Mouse (Mus musculus) cerebellum, adult 9-10 months (tissue): ENCODE measurements around the gene Psmc6.

Experiments used
- DNase-seq: peaks from one replicate; pipeline ENCODE4 v3.0.0; 2022

The Psmc6 gene

DNA sequence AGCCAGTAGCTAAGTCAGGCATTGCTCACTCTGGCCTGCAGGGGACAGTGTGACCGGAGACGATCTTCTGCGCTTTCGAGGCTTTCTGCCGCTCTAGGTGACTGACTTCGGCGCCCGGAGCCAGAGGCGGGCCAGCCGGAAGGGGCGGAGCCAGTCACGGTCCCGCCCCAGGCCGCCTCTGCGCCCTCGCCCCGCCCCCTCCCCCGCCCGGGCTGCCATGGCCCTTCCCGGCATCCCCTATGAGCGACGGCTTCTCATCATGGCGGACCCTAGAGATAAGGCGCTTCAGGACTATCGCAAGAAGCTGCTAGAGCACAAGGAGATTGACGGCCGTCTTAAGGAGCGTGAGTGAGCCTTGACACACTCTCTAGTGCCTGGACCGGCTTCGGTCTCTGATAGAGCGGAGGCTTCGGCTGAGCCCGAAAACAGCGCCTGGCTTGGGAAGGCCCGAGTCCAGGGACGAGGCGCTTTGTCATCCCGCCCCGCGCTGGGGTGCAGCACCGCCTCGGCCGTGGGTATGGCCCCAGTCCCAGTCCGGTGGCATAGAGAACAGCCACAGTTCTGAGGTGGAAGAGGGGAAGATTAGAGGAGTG, at the start of gene Psmc6:
Psmc6 (plus strand) TSS at position 200 of the 593 bp plus-strand sequence.
- DNase-seq = peak; percentile 94

DNA sequence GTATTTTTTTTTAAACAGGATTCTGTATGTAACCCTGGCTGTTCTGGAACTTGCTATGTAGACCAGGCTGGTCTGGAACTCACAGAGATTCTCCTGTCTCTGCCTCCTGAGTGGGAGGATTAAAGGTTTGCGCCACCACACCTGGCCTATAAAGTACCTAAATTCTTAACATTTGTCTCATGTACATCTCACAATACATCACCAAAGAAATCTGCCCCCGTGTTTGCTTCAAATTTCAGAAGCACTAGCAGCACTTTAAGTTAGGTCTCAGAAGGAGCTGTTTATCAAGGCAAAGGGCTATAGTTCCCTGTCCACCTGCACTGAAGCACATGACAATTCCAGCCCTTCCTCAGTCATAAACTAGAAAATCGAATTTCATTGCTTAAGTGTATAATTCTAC, 47.5 kb upstream of the Psmc6 start:
- no peak for DNase-seq

GRCm38 (mm10) chr14:45291608-45292007, 38.0 kb upstream of the Psmc6 start:
- no peak for DNase-seq

DNA sequence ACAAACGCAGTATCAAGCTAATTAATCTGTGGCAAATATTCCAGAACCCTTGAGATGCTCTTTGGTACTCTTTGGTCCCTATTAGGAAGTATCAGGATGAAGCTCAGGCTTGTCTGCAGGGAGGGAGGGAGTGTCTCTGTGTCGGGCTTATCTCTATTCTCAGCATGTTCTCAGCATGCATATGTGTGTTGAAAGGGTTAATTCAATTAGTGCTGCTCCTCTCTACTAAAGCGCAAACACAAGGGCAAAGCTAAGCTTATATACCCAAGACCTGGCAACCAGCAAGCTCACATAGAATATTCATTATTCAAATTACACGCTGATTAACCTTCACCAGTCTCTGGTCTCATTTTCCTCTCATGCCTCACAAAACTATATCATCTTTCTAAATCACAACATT, 25.6 kb upstream of the Psmc6 start:
- no peak for DNase-seq

DNA sequence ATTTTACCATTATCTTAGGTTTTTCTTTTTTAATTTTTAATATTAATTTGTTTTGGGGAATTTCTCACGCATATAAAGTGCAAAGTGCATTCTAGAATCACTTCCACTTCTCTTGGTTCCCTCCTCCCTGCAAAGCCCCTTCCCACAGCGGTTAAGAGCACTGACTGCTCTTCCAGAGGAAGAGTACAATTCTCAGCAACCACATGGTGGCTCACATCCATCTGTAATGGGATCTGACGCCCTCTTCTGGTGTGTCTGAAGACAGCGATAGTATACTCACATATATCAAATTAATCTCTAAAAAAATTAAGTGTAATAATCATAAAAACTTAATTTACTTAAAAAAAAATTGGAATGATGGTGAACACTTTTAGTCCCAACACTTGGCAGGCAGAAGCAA, 25.2 kb upstream of the Psmc6 start:
- no peak for DNase-seq

GRCm38 (mm10) chr14:45305852-45306251, 23.7 kb upstream of the Psmc6 start:
- DNase-seq = no peak

DNA sequence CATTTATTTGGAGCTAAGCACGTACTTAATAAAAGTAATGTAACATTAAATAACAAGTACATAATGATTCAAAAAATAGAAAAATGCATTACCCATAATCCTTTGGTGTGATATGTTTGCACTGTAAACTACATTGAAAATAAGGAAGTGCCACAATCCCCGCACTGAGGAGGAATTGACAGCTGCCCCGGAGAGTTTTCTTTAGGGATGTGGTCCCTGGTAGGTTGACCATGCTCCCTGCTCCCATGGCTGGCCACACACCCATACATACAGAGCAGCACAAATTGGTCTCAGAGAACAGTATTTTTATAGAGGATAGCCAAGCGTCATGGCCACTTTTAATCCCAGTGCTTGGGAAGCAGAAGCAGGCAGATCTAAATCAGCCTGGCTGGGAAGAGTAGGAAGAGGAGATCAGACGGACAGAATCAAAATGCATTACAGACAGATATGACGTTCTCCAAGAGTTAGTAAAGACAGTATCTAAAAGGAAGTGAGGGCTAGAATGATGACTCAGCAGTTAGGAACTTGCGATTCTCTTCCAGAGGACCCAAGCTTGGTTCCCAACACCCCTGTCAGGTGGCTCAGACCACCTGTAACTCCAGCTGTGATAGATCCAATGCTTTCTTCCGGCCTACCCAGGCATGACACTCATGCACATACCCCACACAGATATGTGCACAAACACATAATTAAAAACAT, 21.8 kb upstream of the Psmc6 start:
- DNase-seq = no peak

GRCm38 (mm10) chr14:45309646-45310045, 19.9 kb upstream of the Psmc6 start:
- peak; percentile 38 for DNase-seq

- no peak for DNase-seq
Measured at GRCm38 (mm10) chr14:45310101-45310500, 19.5 kb upstream of the Psmc6 start.

DNA sequence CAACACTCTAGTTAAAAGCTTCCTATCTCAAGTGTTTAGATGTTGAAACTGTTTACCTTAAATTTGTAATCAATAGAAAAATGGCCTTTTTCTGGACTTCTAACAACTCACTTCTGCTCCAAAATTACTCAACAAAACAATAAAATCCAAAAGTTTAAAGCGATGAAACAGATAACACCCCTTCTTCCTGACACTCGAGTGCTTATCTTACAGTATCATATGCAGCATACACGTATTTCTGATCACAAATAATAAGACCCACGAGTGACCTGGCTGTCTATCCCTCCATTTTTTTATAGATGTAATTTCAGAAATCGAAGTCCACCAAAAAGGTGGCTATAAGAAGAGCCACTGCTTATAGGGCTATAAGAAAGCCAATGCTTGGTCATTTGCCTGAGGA, 12.7 kb upstream of the Psmc6 start:
- no peak for DNase-seq

DNA sequence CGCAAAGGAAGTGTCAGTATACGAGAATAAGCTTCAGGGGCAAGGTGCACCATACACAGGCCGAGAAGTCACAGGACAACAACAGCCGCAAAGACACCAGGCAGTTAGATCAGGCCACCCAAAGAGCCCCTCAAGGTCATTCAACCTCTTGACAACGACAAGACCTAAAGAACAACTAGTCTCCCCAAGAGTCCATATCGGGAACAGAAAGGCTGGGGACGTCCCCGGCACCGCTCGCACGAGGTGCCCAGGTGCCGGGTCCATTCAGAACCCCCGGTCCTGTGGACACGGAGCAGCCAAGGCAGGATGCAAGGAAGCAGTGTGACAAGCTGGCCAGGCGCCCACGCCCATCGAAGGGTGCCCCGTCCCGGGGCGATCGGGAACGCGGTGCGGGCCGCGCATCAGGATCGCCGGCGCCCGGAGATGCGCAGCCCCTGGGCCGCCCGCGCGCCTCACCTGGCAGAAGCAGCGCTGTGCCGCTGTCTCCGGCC, 11.6 kb upstream of the Psmc6 start:
- DNase-seq = peak; percentile 63

- peak; percentile 80 for DNase-seq
Measured at GRCm38 (mm10) chr14:45318426-45319236, 11.0 kb upstream of the Psmc6 start, which contains the start of gene Ero1l. TSS of gene Ero1l (minus strand) at chr14:45318771.

DNA sequence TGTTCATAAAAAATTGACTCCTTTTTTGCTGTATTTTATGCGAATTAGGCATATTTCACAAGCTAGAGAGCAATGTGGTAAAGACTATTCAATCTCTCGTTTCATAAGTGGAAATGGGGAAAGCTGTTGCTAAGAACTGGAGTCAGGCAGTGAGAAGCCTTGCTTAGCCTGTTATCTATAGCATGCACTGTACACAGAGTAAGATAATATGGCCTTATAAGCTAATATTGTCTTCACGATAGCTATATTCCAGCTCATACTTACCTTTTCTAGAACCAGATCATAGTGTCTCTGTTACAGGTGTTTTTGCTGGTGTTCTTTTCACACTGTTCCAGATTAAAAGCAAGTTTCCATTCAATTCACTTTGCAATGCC, 10.4 kb upstream of the Psmc6 start:
- DNase-seq = no peak

GRCm38 (mm10) chr14:45320111-45320510, 9.5 kb upstream of the Psmc6 start:
- no peak for DNase-seq

- DNase-seq = no peak
Measured at GRCm38 (mm10) chr14:45321067-45321466, 8.5 kb upstream of the Psmc6 start.

GRCm38 (mm10) chr14:45321622-45322021, 8.0 kb upstream of the Psmc6 start:
- no peak for DNase-seq

- no peak for DNase-seq
Measured at GRCm38 (mm10) chr14:45322450-45322849, 7.1 kb upstream of the Psmc6 start.

GRCm38 (mm10) chr14:45323320-45323719, 6.3 kb upstream of the Psmc6 start:
- DNase-seq = no peak

DNA sequence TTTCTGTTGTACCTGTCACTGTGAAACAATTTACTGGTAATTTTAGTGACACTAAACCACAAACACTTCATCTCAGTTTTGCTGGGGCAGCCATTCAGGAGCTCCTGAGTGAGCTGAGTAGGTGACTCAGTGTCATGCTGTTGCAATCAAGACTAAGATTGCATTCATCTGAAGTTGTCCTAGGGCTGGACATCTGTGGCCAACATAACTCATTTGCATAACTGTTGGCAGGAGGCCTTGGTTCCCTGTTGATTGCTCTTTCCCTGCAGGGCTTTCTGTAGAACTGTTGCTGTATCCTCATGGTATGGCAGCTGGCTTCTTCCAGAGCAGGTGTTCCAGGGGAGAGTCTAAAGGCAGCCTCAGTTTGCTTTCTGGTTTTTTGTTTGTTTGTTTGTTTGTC, 4.1 kb upstream of the Psmc6 start:
- no peak for DNase-seq

- DNase-seq = no peak
Measured at GRCm38 (mm10) chr14:45328072-45328713, 1.4 kb upstream of the Psmc6 start.

DNA sequence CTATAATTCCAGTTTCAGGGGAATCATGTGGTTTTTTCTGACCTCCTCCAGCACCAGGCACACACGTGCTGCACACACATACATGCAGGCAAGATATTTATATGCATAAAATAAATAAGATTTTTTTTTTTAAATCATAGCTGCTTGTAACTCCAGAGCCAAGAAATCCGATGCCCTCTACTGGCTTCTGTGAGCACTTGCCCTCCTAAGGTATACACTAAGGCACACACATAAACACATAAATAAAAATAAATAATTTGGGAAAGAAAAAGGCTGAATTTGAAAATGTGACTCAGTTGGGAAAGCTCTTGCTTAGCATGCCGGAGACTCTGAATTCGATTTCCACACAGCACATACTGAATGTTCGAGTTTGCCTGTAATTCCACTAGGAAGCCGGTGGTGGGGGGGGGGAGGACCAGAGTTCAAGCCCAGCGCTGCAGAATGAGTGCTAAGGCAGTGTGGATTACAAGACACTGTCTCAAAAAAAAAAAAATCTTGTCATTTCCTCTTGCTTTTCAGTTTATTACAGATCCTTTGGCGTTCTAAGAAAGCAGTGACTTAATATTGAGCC, 485 bp upstream of the Psmc6 start:
- DNase-seq = no peak

DNA sequence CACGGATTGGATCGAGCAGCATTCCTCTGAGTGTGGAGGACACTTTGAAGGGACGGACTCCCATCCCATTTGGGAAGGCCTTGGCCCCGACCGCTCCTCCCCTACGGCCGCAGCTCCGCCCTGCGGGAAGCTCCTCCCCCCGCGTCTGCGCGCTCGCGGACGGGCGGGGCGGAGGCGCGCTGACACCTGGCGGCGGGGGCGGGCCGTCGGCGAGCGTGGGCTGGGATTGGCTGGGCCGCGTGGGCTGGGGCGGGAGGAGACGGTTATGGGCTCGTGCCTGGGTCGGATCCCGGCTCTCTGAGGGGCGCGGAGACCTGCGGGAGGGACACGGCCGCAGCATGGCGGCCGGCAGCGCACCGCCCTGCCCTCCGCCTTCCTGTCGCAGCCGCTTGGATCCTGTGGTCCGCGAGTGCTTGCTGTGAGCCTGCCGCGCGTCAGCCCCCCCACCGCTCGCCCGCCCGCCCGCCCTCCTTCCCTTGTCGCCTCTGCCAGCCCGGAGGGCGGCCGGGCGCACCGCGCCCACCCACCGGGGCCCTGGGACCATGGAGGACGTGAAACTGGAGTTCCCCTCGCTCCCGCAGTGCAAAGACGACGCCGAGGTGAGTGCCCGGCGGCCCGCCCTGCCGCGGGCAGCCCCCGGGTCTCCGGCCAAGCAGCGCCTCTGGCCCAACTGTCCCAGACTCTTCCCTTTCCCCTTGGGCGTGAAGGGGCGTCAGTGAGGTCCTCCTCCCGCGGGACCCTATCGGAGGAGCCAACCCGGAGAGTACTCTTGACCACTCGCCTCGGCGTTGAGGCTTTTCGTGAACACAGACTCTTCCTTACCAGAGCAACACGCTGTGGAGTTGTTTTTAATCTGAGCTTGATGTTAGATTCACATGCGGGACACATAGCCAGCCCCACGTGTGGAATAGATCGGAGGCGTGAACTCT, 21.6 kb downstream of the Psmc6 start, which contains the start of gene Styx:
Styx (plus strand) TSS at position 163 of the 929 bp plus-strand sequence.
- peak; percentile 94 for DNase-seq
